Mouse (Mus musculus): ENCODE measurements at regions not wholly inside any gene's neighbourhood (a gene's known extent, or its start where the extent isn't known, plus 50 kb on each side); places are given as distances from the start of the nearest gene placed in this dataset.

DNA sequence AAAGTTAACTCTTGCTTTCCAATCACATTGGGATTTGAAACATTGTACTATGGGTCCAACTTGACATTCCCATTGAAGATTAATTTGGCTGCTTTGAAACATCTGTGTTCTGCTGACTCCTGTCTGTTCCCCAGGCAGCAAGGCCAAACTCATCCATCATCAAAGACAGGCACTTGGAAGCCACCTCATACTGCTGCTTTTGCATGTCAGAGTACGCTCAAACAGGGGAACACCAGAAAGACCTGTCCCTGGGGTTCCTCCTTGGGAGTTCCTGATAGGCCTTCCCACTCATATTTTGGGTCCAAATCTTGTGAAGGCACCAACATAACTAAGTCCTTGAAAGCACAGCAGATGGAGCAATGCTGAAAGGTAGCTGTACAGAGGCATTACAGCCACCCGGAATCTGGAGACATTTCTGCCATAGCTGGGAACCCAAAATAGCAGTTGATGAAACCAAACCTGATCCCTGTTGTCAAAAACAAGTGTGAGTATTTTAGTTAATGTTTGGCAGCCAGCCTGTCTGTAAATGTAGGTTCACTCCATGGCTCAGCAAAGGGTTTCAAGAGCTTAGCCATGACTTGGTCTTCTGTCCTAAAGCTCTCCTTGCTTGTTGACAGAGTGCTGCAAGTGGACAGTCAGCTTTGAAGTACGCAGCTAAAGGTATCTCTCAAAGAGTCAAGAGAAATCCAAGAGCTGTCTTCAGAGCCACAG lies 147.0 kb upstream of the Spag17 start:
- no peak for DNase-seq

DNA sequence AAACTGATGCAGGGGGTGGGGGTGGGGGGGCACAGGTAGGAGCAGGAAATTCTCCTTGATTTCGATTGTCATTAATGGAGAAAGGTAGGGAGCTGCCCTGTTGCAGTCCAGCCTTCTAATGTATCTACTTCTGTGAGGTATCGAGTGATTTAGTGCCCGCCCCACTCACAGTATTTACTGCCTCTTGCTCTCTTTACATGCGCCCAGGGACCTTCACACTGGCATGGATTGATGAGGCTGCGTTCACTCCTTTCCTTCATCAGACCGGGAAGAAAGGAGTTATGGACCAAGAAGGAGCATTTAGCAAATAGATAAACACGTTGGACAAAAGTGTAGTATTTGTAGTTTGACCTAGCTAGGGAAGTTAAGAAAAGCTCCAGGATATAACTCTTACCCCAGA lies 145.6 kb upstream of the Spag17 start:
- DNase-seq, result no peak

DNA sequence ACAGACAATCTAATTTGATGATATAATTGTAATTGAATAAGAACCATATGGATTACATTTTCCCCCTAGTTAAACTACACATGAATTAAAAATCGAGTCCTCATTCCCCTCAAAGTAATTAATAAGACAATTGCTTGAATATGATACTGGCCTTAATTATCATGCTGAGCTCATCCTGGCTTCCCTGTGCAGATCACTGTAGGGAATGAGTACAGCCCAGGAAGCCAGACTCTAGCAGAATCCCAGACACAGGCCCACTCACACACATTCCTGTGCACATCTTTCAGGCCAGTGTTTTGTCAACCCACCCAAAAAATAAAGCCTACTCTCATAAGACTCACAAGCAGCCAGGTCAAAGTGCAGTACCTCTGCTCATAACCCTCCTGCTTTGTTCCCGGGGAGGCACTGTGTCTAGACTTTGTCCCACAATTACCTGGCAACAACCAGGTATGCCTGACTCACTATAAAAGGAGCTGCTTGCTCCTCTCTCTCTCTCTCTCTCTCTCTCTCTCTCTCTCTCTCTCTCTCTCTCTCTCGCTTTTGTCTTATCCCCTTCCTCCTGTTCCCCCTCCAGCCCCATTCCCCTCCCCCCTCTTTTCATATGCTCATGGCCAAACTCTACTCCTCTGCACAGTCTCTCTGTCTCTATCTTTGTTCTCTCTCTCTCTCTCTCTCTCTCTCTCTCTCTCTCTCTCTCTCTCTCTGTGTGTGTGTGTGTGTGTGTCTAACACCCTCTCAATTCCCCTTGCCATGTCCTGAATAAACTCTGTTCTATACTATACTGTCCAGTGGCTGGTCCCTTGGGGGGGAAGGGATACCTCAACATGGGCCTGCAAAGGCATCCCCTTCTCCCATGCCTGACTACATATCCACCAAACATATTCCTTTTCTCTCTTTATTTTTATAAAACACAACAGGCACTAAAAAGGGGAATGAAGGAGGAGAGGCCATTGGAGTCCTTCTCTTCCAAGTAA lies 143.7 kb upstream of the Spag17 start:
- no peak for DNase-seq

DNA sequence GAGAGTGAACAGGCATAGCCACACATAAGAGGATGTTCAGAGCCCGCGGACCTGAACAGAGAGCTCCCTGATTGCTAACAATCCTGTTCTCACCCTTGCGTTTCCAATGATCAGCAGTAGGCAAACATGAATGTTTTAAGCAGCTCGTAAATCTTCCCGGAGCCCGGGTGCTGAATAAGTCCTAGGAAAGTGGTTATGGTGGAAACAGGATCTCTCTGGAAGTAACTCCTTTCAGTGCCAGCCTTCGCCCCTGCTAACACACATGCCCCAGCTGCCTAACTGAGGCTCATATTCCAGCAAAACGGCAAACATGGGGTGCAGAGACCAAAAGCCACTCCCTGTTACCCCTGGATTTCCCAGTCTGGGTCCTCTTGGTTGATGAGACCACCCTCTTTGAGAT lies 135.5 kb upstream of the Spag17 start:
- no peak for DNase-seq

DNA sequence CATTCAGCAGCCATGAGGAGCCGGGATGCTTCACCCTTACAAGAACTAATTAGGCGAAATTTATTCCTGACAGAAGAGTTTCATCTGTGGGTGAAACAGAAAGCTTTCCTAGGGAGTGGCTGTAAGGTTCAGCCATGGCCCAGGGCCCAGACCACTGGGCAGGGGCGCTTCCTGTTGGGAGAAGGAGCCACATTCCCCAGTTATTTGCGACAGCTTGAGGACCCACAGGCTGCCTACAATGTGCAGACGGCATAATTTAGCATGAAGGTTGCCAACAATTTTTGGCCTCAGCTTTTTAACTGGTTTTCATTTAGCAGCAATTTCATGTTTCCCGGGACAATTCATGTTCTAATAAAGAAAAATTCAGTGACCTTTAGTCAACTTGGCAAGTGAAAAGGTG lies 106.7 kb upstream of the Spag17 start:
- DNase-seq, result peak in 1 of 2 experiments; percentile 6

DNA sequence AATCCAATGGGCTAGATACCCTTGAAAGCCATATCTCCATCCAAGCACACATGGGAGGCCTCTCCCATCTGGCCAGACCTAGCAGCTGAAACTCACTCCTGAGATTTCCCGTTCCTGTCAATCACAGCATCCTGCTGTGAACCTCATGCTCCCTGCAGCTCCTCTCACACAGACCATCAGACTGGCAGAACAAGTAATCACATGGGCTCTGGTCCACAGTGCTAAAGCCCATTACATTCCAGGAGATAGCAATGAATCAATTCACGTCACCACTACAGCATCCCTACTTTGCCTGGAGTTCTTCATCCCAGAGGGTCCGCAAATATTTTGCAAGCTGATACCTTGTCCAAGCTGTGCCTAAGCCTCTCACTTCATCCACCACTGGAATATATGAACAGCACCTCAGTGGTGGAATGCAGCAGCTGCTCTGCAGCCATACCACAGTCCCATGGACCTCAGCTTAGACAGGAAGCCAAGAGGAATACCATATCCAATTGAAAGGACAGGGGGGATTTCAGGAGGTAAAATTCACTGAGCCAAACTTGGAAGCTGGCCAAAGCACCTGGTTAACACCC lies 99.2 kb upstream of the Spag17 start:
- DNase-seq, result no peak

DNA sequence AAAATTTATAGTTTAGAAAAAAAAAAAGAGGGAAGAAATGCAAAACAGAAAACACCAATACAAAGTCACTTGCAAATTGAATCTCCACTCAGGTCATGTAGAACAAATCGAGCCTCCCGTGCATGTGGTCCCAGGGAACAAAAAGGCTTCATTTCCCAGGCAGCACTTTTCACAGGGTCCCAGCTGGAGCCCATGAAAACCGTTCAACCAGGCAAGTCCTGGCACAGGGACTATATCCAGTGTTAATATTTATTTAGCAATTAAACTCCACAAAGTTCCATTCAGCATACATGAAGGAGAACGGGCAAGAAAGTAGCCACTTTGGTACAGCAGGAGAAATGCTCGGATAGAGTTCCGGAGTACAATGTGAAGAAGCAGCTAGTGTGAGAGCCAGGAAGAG lies 93.9 kb upstream of the Spag17 start:
- DNase-seq, result no peak

DNA sequence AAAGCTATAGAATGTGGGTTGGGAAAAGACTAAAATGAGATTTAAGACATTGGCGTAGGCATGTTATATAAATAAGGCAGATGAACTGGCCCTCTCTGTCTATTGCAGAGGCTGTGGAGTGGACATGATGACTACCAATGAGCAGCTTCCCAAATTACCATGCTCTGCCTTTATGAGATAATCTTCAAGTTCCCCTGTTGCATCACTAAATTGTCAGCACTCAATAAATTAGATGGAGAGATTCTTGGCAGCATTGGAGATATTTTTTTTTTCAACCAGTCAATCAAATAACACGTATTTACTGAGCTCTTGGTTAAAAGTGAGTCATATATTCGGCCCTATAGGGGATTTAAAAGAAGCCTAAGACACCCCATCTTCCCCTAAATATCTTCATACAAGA lies 91.6 kb upstream of the Spag17 start:
- no peak for DNase-seq

DNA sequence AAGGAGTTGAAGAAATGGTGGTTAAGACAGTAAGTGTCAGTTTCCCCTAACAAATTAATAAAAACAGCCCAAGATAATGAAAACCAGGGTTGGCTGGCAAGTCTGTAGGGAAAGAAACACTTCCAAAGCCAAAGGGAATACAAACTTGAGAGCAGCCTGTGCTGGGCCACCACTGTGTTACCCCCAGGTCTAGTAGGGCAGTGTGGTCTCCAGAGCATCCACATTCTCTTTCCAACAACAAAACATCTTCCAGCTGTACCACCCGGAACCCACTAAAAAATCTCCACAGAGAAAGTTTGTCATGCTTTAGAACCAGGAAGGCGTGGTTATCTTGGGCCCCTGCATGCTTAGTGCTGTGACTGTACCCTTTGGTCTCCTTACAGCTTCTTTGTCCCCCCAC lies 89.4 kb upstream of the Spag17 start:
- no peak for DNase-seq

DNA sequence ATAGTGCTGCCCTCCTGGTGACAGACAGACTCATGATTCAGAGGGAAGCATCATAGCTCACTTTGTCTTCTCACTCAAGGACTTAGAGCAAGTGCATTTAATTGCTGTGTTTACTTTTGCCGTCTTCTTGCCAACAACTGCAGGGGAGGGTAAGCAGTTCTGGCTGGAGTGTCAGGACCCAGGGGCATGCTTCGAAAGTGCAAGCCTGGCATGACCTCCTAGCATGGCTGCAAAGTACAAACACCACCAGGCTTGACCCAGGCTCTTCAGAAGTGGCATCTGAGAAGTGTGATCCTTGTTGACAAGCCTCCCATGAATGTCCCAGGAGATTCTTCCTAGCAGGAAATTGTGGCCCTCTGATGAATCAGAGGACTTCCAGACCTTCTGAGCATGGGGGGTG lies 87.4 kb upstream of the Spag17 start:
- DNase-seq, result no peak

DNA sequence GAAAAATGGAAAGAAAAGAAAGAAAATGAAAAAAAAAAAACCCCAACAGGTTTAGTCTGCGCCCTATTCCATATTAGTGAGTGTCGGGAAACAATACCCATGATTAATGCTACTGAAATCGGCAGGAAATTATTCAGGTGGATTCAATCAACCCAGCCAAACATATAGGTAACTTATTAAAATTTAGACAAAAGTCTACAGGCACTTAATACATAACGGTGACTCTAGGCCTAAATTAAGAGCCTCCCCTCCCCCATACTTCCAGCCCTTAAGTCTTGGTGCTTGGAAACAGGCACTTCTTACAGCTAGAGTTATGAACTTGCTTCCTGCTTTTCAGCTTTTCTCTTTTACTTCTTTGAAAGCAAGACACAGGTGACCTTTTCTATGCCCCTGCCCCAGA lies 74.7 kb upstream of the Spag17 start:
- no peak for DNase-seq

DNA sequence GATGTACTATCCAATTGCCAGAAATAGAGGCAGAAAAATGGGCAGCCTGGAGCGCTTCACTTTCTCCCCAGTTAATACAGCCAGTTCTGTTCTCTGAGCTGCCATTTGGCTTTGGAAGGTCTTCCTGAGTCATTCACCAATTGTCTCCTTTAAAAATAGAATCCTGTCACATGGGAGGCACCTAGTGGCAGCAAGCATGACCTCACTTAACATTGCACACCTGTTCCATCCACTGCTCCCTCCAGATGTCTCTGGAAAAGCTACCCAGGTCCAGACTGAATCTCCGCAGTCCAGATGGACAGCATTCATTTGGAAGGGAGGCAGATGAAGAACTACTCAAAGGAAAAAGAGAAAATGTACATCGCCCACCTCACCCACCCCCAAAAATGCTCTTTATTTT lies 73.9 kb upstream of the Spag17 start:
- no peak for DNase-seq

DNA sequence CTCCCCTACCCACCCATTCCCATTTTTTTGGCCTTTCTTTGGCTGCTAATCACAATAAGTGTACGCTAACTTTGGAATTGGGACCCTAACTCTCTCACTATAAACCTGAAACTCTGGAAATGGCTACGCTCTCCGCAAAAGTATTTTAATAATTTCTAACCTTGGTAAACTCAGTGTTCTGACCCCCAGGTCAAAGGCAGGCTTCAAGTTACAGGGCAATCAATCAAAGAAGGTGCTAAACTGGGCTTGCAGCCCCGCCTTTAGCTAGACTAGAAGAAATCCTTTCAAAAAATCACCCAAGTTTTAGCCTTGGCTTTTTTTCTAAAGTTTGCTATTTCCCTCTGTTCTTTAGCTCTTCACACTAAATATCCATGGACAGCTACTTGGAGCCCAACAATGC lies 72.4 kb upstream of the Spag17 start:
- DNase-seq, result no peak

DNA sequence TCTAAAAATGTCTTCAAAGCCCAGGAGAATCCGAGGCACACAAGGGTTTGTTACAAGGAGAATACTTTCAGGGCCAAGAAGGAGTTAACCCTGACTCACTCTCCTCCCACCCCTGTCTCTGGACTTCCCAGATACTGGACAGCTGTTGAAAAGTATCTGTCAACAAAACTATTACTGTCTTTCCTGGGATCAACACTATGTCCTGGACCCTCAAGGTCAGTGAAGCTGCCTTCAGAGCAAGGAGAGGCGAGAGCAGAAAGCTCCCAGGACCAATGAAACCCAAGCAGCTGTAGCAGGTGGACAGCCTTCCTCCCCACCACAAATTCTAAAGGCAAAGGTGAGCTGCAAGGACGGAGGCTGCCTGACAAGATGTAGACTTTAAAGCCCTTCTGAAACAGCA lies 70.1 kb upstream of the Spag17 start:
- no peak for DNase-seq

DNA sequence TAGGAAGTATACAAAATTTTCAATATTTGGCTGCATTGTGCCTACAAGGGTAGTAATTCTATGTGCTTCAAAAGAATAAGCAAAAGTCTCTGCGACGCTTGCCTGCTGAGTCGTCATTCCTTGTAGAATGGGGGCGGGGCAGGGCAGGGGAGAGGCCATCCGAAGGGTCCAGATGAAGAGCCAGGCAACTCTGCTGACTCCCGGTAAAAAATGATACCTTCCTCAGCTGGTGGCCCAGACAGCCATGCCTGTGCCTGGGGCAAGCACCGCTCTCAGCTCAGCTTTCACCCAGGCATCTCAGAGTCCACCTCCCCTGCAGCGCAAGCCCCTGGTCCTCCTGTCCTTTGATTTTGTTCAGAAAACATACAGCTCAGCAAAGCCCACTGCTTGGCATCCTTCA lies 67.2 kb upstream of the Spag17 start:
- DNase-seq, result no peak

DNA sequence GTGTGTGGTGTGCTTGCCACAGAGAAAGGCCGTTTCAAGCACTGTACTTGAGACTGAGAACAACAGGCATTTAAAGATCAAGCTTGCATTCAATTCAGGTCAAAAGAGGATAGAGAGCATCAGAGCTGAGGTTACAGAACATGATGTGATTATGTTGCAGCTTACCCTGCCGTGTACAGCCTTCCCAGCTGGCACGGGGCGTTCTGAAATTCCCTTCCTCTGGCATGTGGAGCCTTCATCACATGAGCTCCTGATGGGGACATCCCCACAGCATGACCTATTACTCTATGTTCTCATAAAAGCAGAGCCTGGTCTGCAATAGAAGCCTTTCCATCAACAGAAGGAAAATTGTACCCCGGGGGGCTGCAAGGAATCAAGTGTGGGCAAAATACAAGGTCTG lies 62.5 kb upstream of the Spag17 start:
- no peak for DNase-seq

DNA sequence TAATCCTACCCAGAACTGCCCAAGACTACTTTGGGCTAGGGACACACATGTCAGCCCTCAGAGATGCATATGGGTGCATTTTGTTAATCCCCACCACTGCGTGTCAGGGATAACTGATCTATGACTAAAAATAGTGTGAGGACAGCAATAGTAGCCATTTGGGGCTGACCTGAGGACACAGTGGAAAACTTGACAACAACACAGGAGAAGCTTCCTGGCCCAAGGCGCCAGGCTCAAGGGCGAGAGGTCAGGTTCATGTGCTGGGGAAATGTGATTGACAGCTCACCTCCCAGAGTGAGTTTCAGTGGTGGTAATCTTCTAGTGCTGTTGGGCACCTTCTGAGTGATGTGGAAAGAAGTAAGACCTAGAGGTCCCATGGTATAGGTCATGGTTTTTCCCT lies 62.0 kb upstream of the Spag17 start:
- DNase-seq, result no peak
